23 mouse cellular contexts compared by ENCODE assay signal in genomic region chr4:128912085-128912484, GRCm38 (mm10). TPM values are rescaled to one million over a fixed set of nuclear protein-coding genes. Genes with fewer than 3 reads are reported as not detected.
A peak's percentile ranks its signal among the peaks of the same experiment; 100 is the strongest.
DNase-seq lines count a peak whose midpoint lies in the region; ATAC-seq and TF ChIP-seq lines count a peak whose summit lies in the region.
"Had no signal": no experiment of that assay in that cellular context is flagged by ENCODE, and none has a peak within 500 bp of the region (broad histone marks: within the 10 kb centered on the region; RNA-seq: fewer than 3 reads in every experiment).

No protein-coding gene starts in this region.

- no peak for TF ChIP-seq CTCF in intestine, postnatal 0 days (IDR thresholded peaks at IDR 0.05; ENCODE audit: low read depth)

- H3K27ac ChIP-seq in intestine, postnatal 0 days (ENCODE audit: low read depth, low read length) = no peak overlapping the region
- no peak overlapping the region for H3K27ac ChIP-seq in stomach, embryonic 16.5 days (ENCODE audit: low read length)
- H3K27ac ChIP-seq: embryonic facial prominence, embryonic 10.5 days; embryonic facial prominence, embryonic 12.5 days; forebrain, embryonic 13.5 days; forebrain, embryonic 15.5 days had no signal

- H3K4me2 ChIP-seq in intestine, postnatal 0 days (replicated peaks; ENCODE audit: low read depth) = no peak overlapping the region
- H3K4me2 ChIP-seq in stomach, embryonic 16.5 days (ENCODE audit: low read depth, low read length) = no peak overlapping the region
- H3K4me2 ChIP-seq: embryonic facial prominence, embryonic 12.5 days; forebrain, embryonic 13.5 days; forebrain, embryonic 15.5 days had no signal

- WGBS in intestine, postnatal 0 days = 59% methylated on average over 10 of the region's 10 CpGs
- 80% methylated on average over 10 of the region's 10 CpGs for WGBS in stomach, embryonic 16.5 days

- no peaks in the 10 kb centered on the region for H3K4me1 ChIP-seq in intestine, postnatal 0 days (replicated peaks; ENCODE audit: control insufficient read depth, insufficient read depth, low read length)
- no peaks in the 10 kb centered on the region for H3K4me1 ChIP-seq in stomach, embryonic 16.5 days (ENCODE audit: control insufficient read depth, insufficient read depth, low read length)
- H3K4me1 ChIP-seq: forebrain, embryonic 15.5 days had no signal

- H3K36me3 ChIP-seq in intestine, postnatal 0 days (ENCODE audit: control insufficient read depth, insufficient read depth) = no peaks in the 10 kb centered on the region
- H3K36me3 ChIP-seq in stomach, embryonic 16.5 days (ENCODE audit: control insufficient read depth, insufficient read depth, low read length) = no peaks in the 10 kb centered on the region
- H3K36me3 ChIP-seq: G1E had no signal

- peak; percentile 27 to 32 for DNase-seq in cerebellum, postnatal 25 days
- no peak for DNase-seq in adrenal gland, adult 2 months
- no peak for DNase-seq in embryo, embryonic 10 days (ENCODE audit: low spot score)
- no peak for DNase-seq in c-Kit-positive CD71-positive TER-119-positive erythroid progenitor cells, embryonic 14.5 days (ENCODE audit: low spot score)
- DNase-seq: adrenal gland, postnatal 10 days; adrenal gland, postnatal 36 days; B cell, adult 2 months; cerebellum, adult 11-12 months; cerebellum, adult 2 months; cerebellum, adult 9-10 months; cerebellum, postnatal 10 days; forebrain, postnatal 0 days had no signal

- H3K4me3 ChIP-seq in intestine, postnatal 0 days (ENCODE audit: low read depth, low read length) = no peak overlapping the region
- no peak overlapping the region for H3K4me3 ChIP-seq in stomach, embryonic 16.5 days (replicated peaks; ENCODE audit: low read length)
- H3K4me3 ChIP-seq: embryonic facial prominence, embryonic 10.5 days; embryonic facial prominence, embryonic 12.5 days; forebrain, embryonic 13.5 days; forebrain, embryonic 15.5 days had no signal

- ATAC-seq in cerebellum, adult (ENCODE audit: insufficient number of reproducible peaks, low FRiP score, low TSS enrichment) = no peak
- peak; percentile 80 for ATAC-seq in intestine, postnatal 0 days
- peak; percentile 52 for ATAC-seq in stomach, embryonic 16.5 days (ENCODE audit: insufficient read depth, low FRiP score)
- ATAC-seq: activated CD4-positive, CD25-positive, alpha-beta regulatory T cell, adult 4 months; CD4-positive, CD25-positive, alpha-beta regulatory T cell, adult 4 months; forebrain, embryonic 13.5 days; forebrain, embryonic 15.5 days; forebrain, postnatal 0 days; Patski had no signal

- H3K9ac ChIP-seq in intestine, postnatal 0 days (ENCODE audit: low read depth, low read length) = no peak overlapping the region
- no peak overlapping the region for H3K9ac ChIP-seq in stomach, embryonic 16.5 days (ENCODE audit: low read length)
- H3K9ac ChIP-seq: embryonic facial prominence, embryonic 12.5 days; forebrain, embryonic 13.5 days; forebrain, embryonic 15.5 days; forebrain, postnatal 0 days had no signal

- no peaks in the 10 kb centered on the region for H3K27me3 ChIP-seq in intestine, postnatal 0 days (replicated peaks; ENCODE audit: control insufficient read depth, insufficient read depth, low read length)
- no peaks in the 10 kb centered on the region for H3K27me3 ChIP-seq in stomach, embryonic 16.5 days (ENCODE audit: control insufficient read depth, insufficient read depth, low read length)
- H3K27me3 ChIP-seq: embryonic facial prominence, embryonic 12.5 days; forebrain, embryonic 15.5 days; Patski had no signal

- H3K9me3 ChIP-seq in intestine, postnatal 0 days (ENCODE audit: control insufficient read depth) = no peaks in the 10 kb centered on the region
- no peaks in the 10 kb centered on the region for H3K9me3 ChIP-seq in stomach, embryonic 16.5 days (replicated peaks; ENCODE audit: control insufficient read depth, low read length)
- H3K9me3 ChIP-seq: embryonic facial prominence, embryonic 10.5 days; embryonic facial prominence, embryonic 12.5 days; forebrain, embryonic 13.5 days; forebrain, embryonic 15.5 days; G1E had no signal

RNA-seq across cellular contexts. Expression of gene Trim62, which starts 28.7 kb away (rescaled TPM):
- polyA plus RNA-seq in intestine, postnatal 0 days (2015; fragmentation: Nextera tagmentation; extraction: Ambion mirVana) = 2.1 and 2.8 TPM in 2 replicates
- polyA plus RNA-seq in stomach, embryonic 16.5 days (2015; fragmentation: Nextera tagmentation; extraction: Ambion mirVana) = 2.0 and 2.8 TPM in 2 replicates
- 10 to 100 TPM in 1 of 2 experiments, 1 to 10 TPM in 1; 8.4 to 12.5 TPM for total RNA-seq in adrenal gland, adult 2 months (2021)
- polyA plus RNA-seq in adrenal gland, adult 2 months (2012; rRNA removed) = 26.5 and 32.3 TPM in 2 replicates
- polyA plus RNA-seq: G1E had no signal

RNA-seq across cellular contexts. Expression of gene Azin2, which starts 50.2 kb away (rescaled TPM):
- polyA plus RNA-seq in intestine, postnatal 0 days (2015; fragmentation: Nextera tagmentation; extraction: Ambion mirVana) = 13.1 and 13.3 TPM in 2 replicates
- polyA plus RNA-seq in stomach, embryonic 16.5 days (2015; fragmentation: Nextera tagmentation; extraction: Ambion mirVana) = 14.3 and 15.0 TPM in 2 replicates
- 10 to 100 TPM; 36.2 to 55.1 TPM for total RNA-seq in adrenal gland, adult 2 months (2021)
- 39.0 and 45.9 TPM in 2 replicates for polyA plus RNA-seq in adrenal gland, adult 2 months (2012; rRNA removed)
- total RNA-seq: G1E had no signal
- polyA plus RNA-seq: G1E had no signal

Comparison
In these comparisons a context has a peak if more than half of its experiments do, and no peak if none do; other contexts are left out.
1. DNase-seq: peak in cerebellum, postnatal 25 days (2 of 2); none in adrenal gland, adult 2 months (single experiment), embryo, embryonic 10 days (single experiment) and c-Kit-positive CD71-positive TER-119-positive erythroid progenitor cells, embryonic 14.5 days (single experiment).